Mouse (Mus musculus) embryonic facial prominence, embryonic 12.5 days (tissue): Measurements from ENCODE around the gene Krt25. TPM values are rescaled to one million over a fixed set of nuclear protein-coding genes. Genes with fewer than 3 reads are reported as not detected.

Source experiments
- ATAC-seq: fragments of 200-750 bp; cut with Nextera tagmentation; 2 replicates; pipeline ENCODE4 v1.8.0; 2017; ENCODE audit not compliant: insufficient number of reproducible peaks, insufficient read depth, low FRiP score, low TSS enrichment
- H3K27ac ChIP-seq: fragments of 300-500 bp; sonication (generic); 2 replicates; pipeline ENCODE4 v1.5.1; 2016; ENCODE audit warnings: mild to moderate bottlenecking
- H3K27me3 ChIP-seq: fragments of 300-500 bp; sonication (generic); 2 replicates; pipeline ENCODE4 v1.6.1; 2016; ENCODE audit warnings: mild to moderate bottlenecking, moderate library complexity
- H3K36me3 ChIP-seq: fragments of 300-500 bp; sonication (generic); 2 replicates; pipeline ENCODE4 v1.6.1; 2016; ENCODE audit warnings: mild to moderate bottlenecking
- H3K4me1 ChIP-seq: fragments of 300-500 bp; sonication (generic); 2 replicates; pipeline ENCODE4 v1.6.1; 2016
- H3K4me2 ChIP-seq: fragments of 300-500 bp; sonication (generic); replicated peaks from 2 replicates; pipeline ENCODE4 v1.6.1; 2016; ENCODE audit warnings: mild to moderate bottlenecking, moderate library complexity
- H3K4me3 ChIP-seq: fragments of 300-500 bp; sonication (generic); 2 replicates; pipeline ENCODE4 v1.5.1; 2016; ENCODE audit warnings: mild to moderate bottlenecking
- H3K9ac ChIP-seq: fragments of 300-500 bp; sonication (generic); 2 replicates; pipeline ENCODE4 v1.6.1; 2016; ENCODE audit warnings: mild to moderate bottlenecking, moderate library complexity
- H3K9me3 ChIP-seq: fragments of 300-500 bp; sonication (generic); 2 replicates; pipeline ENCODE4 v1.6.1; 2016; ENCODE audit warnings: mild to moderate bottlenecking, moderate library complexity
- WGBS: fragments of 180-500 bp; shearing (Covaris S2); methylation state at CpG from one replicate; pipeline ENCODE4 v1.1.7; 2016; 5-methylcytosine and 5-hydroxymethylcytosine counted together
- polyA plus RNA-seq: library from polyadenylated mRNA; unstranded; fragments of >200 nt; fragmentation: Nextera tagmentation; extraction: Ambion mirVana; gene quantifications from 2 replicates; pipeline ENCODE4 v1.2.1, GENCODE M21; 2016

The Krt25 gene
- polyA plus RNA-seq, 1 experiment from 2014 or later, result not detected

DNA sequence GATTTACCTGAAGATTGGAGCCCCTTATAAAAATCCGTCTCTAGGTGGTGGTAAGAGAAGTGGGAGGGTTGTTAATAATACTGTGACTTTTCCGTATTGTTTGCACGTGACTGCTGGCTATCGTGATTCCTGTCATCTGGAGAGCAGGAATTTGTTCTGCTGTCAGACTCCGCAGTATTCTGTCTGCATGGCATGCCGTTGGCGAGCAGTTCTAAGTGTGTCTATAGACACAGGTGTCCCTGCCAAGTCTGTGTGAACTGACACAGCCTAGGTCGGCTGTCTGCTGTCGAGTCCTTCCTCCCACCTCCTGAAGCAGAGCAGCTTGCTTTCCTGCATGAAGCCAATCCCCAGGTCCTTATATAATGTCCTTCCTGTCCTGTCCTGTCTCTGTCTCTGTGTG lies 3.6 kb downstream of the Krt25 start:
- Histone ChIP-seq H3K9ac (no peak overlapping the region), H3K27ac (no peak overlapping the region), H3K9me3 (no peaks in the 10 kb centered on the region), H3K4me2 (no peak overlapping the region), H3K36me3 (no peaks in the 10 kb centered on the region), H3K4me3 (no peak overlapping the region), H3K27me3 (no peaks in the 10 kb centered on the region), H3K4me1 (no peaks in the 10 kb centered on the region)
- 71% methylated on average over 9 of the region's 9 CpGs for WGBS
- no peak for ATAC-seq

DNA sequence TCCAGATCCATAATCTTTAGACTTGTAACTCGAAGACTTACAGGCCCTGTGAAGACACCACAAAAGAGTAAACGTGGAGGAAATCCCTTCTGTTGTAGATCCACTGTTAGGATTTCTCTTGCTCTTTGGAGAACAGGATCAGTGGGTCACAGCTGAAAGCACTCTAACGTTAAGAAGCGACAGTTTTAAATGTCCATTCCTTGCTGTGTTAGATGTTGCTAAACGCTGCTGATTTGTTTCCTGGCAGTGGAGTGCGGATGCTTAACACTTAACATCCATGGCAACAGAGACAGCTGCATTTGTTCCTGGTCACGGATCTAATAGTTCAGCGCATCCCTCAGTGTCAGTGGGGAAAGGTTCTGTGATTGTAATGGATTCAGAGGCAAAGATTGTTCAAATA lies 6.2 kb downstream of the Krt25 start:
- no peak overlapping the region for H3K9ac ChIP-seq
- H3K27ac ChIP-seq, result no peak overlapping the region
- H3K4me1 ChIP-seq, result no peaks in the 10 kb centered on the region
- H3K4me2 ChIP-seq, result no peak overlapping the region
- WGBS, result 63% methylated on average over 8 of the region's 8 CpGs
- no peaks in the 10 kb centered on the region for H3K36me3 ChIP-seq
- no peak for ATAC-seq
- no peaks in the 10 kb centered on the region for H3K9me3 ChIP-seq
- no peak overlapping the region for H3K4me3 ChIP-seq
- no peaks in the 10 kb centered on the region for H3K27me3 ChIP-seq

DNA sequence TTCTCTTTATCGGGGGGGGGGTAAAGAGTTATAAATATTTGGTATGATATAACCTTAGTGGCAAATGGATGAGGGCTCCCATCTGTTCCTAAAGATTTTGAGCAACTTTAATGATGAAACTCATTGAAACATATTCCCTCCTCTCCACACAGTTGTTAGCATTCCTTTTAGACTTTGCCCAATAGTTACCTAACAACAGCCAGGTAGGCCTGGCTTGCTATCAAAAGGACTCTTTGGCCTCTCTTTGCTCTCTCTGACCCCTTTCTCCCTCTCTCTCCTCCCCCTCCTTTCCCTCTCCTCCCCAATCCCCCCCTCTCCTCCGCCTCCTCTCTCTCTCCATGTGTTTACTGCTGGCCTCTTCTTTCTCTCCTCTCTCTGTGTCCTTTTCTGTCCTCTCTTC lies 8.2 kb downstream of the Krt25 start:
- H3K36me3 ChIP-seq, result no peaks in the 10 kb centered on the region
- no peak overlapping the region for H3K4me3 ChIP-seq
- H3K27me3 ChIP-seq, result no peaks in the 10 kb centered on the region
- no peak overlapping the region for H3K27ac ChIP-seq
- WGBS, result 85% methylated on average over 2 of the region's 2 CpGs
- no peak overlapping the region for H3K9ac ChIP-seq
- ATAC-seq, result no peak
- no peaks in the 10 kb centered on the region for H3K9me3 ChIP-seq
- no peaks in the 10 kb centered on the region for H3K4me1 ChIP-seq
- H3K4me2 ChIP-seq, result no peak overlapping the region

DNA sequence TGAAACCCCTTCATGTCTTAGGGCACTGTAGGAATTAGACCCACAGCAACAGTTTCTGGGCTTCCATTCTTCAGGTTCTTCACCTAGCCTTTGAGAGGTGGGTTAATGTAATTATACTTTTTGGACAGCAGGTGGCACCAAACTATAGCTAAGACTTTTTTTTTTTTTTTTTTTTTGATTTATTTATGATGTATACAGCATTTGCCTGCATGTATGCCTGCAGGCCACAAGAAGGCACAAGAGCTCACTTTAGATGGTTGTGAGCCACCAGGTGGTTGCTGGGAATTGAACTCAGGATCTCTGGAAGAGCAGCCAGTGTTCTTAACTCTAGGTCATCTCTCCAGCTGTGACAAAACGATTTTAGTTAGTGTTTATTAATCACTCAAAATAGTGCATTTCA lies 11.9 kb downstream of the Krt25 start:
- no peak overlapping the region for H3K4me2 ChIP-seq
- H3K27me3 ChIP-seq, result no peaks in the 10 kb centered on the region
- ATAC-seq, result no peak
- no peak overlapping the region for H3K9ac ChIP-seq
- no peaks in the 10 kb centered on the region for H3K4me1 ChIP-seq
- H3K9me3 ChIP-seq, result no peaks in the 10 kb centered on the region
- H3K27ac ChIP-seq, result no peak overlapping the region
- H3K4me3 ChIP-seq, result no peak overlapping the region
- WGBS, result 89% methylated on average over 1 of the region's 1 CpGs
- no peaks in the 10 kb centered on the region for H3K36me3 ChIP-seq

DNA sequence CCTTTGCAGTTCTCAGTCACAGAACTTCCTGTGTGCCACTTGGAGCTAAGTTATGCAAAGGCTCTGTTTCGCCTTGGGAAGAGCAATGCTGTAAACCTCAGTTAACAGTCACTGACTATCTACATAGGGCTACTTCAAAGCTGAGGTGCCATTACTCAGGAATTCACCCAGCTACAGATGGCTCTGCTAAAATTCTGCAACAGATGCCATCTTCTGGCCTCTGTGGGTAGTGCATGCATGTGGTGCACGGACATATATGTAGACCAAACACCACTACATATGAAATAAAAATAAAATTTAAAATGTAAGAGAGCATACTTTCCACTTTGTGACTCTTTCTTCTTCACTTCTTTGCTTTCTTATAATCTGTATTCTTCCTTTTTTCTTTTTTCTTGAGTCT lies 15.2 kb downstream of the Krt25 start:
- WGBS, result 27% methylated on average over 2 of the region's 2 CpGs
- no peak overlapping the region for H3K9ac ChIP-seq
- H3K27ac ChIP-seq, result no peak overlapping the region
- H3K4me1 ChIP-seq, result no peaks in the 10 kb centered on the region
- no peaks in the 10 kb centered on the region for H3K27me3 ChIP-seq
- H3K4me3 ChIP-seq, result no peak overlapping the region
- no peaks in the 10 kb centered on the region for H3K9me3 ChIP-seq
- no peak overlapping the region for H3K4me2 ChIP-seq
- ATAC-seq, result no peak
- no peaks in the 10 kb centered on the region for H3K36me3 ChIP-seq

DNA sequence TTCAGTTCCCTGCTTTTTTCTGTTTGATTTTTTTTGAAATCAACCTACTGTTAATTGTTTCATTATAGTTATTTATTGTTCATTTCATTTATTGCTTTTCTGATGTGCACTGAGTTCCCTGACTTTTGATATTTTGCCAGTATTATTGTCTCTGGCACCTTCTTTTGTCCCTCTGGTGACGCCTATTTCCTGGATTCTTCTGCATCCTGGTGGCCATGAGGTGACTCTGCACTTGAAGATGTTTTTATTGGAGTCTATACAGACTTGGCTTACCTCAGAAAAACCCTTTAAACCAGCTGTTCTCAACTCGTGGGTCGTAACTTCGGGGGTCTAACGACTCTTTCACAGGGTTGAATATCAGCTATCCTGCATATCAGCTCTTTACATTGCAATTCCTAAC lies 27.7 kb downstream of the Krt25 start:
- Histone ChIP-seq H3K27ac (no peak overlapping the region), H3K9ac (no peak overlapping the region), H3K36me3 (no peaks in the 10 kb centered on the region), H3K9me3 (no peaks in the 10 kb centered on the region), H3K4me3 (no peak overlapping the region), H3K4me2 (no peak overlapping the region), H3K27me3 (no peaks in the 10 kb centered on the region), H3K4me1 (no peaks in the 10 kb centered on the region)
- ATAC-seq, result no peak
- WGBS, result 61% methylated on average over 5 of the region's 5 CpGs

DNA sequence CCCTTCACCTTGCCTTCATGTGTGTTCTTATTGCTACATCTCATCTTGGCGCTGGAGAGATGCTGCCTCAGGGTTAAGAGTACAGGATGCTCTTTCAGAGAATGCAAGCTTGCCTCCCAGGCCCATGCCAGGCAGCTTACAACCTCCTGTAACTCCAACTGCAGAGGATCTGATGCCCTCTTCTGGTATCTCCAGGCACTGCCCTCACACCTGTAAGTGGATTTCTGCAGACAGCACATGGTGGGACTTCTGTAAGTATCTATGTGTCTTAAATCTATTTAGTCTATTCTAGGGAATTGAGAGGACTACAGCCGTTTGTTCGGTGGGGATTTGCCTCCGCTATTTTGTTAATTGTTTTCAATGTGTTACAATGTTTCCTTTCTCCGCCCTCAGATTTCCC lies 29.9 kb downstream of the Krt25 start:
- no peaks in the 10 kb centered on the region for H3K9me3 ChIP-seq
- no peak overlapping the region for H3K27ac ChIP-seq
- ATAC-seq, result no peak
- H3K4me3 ChIP-seq, result no peak overlapping the region
- no peaks in the 10 kb centered on the region for H3K36me3 ChIP-seq
- no peak overlapping the region for H3K9ac ChIP-seq
- H3K4me2 ChIP-seq, result no peak overlapping the region
- H3K27me3 ChIP-seq, result no peaks in the 10 kb centered on the region
- no peaks in the 10 kb centered on the region for H3K4me1 ChIP-seq
- 62% methylated on average over 5 of the region's 5 CpGs for WGBS

DNA sequence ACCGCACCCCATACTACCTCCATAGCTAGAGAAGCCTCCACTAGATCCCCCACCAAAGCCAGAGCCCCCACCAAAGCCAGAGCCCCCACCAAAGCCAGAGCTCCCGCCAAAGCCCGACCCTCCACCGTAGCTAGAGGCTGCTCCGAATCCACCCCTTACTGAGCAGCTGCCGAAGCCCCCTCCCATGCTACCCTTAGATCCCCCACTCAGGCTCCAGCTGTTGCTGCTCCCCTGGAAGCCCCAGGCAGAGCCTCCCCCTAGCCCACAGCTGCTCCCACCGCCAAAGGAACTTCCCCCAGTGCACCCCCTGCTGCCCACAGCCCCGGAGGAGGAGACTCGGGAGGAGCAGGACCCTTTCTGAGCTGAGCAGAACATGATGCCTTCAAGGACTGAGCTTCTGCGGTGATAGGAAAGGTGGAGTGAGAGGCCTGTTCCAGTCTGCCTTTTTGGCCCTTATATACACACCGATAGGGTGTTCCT lies 37.9 kb downstream of the Krt25 start, which contains the start of gene Krt24:
Gene Krt24 (minus strand): TSS at position 430 of the 480 bp plus-strand sequence.
- H3K9me3 ChIP-seq, result no peaks in the 10 kb centered on the region
- H3K36me3 ChIP-seq, result no peaks in the 10 kb centered on the region
- H3K4me3 ChIP-seq, result no peak within 1 kb of the TSS
- 40% methylated on average over 11 of the region's 11 CpGs for WGBS
- H3K9ac ChIP-seq, result no peak within 1 kb of the TSS
- H3K4me1 ChIP-seq, result peaks cover 5% of the 10 kb centered on the region; the same call in 1 of the 2 replicates
- H3K27ac ChIP-seq, result 0 out of 2 replicates have a peak within 1 kb of the TSS, but pooled peaks have one; percentile 36
- ATAC-seq, result no peak
- no peak within 1 kb of the TSS for H3K4me2 ChIP-seq
- no peaks in the 10 kb centered on the region for H3K27me3 ChIP-seq

DNA sequence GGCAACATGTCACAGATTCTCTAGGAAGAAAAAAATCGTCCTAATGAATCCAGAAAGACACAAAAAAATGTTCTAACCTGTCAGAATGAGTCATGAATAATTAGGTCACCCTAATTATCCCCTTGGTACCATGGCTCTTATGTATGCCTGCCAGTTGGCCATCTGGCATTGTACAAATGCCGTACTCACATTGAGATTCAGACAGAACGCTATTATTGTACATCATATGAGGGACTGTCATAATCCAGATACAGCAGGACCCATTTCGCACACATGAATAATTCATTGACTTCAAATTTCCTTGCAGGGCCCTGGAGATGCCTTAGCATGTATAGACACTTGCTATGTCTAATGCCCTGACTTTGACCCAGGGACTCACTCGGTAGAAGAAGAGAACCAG lies 38.7 kb downstream of the Krt25 start:
- no peaks in the 10 kb centered on the region for H3K36me3 ChIP-seq
- H3K4me3 ChIP-seq, result no peak overlapping the region
- WGBS, result 77% methylated on average over 5 of the region's 5 CpGs
- no peak overlapping the region for H3K4me2 ChIP-seq
- H3K9me3 ChIP-seq, result no peaks in the 10 kb centered on the region
- H3K27ac ChIP-seq, result no peak overlapping the region
- ATAC-seq, result no peak
- peaks cover 5% of the 10 kb centered on the region; the same call in 1 of the 2 replicates for H3K4me1 ChIP-seq
- H3K27me3 ChIP-seq, result no peaks in the 10 kb centered on the region
- H3K9ac ChIP-seq, result no peak overlapping the region

DNA sequence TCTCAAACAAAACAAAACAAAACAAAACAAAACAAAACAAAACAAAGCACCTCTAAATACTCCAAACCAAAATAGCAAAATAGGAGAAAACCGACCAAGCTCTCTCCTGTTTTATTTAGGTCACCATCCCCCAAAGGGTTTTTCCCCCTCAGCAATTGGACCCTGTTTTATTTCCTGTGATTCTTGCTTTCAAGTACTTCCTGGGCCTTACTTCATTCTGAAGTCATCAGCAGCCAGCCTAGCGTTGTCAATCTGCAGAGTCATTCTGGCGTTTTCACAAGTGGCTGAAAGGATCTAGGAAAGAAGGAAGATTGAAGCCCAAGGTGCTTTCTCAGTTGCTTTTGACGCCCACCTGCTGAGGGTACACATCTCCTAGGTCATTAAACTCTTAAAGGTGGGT lies 39.4 kb downstream of the Krt25 start:
- Histone ChIP-seq H3K27ac (no peak overlapping the region), H3K9me3 (no peaks in the 10 kb centered on the region), H3K9ac (no peak overlapping the region), H3K4me2 (no peak overlapping the region), H3K36me3 (no peaks in the 10 kb centered on the region), H3K4me3 (no peak overlapping the region), H3K4me1 (peaks cover 5% of the 10 kb centered on the region; the same call in 1 of the 2 replicates), H3K27me3 (no peaks in the 10 kb centered on the region)
- 60% methylated on average over 4 of the region's 4 CpGs for WGBS
- ATAC-seq, result no peak

DNA sequence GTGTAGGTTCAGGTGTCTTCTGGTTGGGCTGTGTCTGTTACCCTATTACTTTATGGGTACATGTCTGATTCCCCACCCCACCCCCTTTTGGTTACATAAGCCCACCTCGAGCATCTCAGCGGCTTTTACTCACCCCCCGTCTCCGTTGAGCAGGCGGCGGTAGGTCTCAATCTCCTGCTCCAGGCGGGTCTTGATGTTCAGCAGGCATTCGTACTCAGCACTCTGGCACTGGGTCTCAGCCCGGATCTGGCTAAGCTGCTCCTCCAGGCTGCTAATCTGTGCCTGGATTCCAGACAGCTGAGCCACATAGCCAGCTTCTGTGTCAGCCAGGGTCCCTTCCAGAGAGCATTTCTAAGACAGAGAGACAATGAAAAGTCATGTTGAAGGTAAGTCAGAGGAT lies 41.6 kb downstream of the Krt25 start:
- Histone ChIP-seq H3K27ac (no peak overlapping the region), H3K36me3 (no peaks in the 10 kb centered on the region), H3K9ac (no peak overlapping the region), H3K4me1 (peaks cover 5% of the 10 kb centered on the region; the same call in 1 of the 2 replicates), H3K4me3 (no peak overlapping the region), H3K4me2 (no peak overlapping the region), H3K9me3 (no peaks in the 10 kb centered on the region), H3K27me3 (no peaks in the 10 kb centered on the region)
- WGBS, result 77% methylated on average over 9 of the region's 9 CpGs
- no peak for ATAC-seq

DNA sequence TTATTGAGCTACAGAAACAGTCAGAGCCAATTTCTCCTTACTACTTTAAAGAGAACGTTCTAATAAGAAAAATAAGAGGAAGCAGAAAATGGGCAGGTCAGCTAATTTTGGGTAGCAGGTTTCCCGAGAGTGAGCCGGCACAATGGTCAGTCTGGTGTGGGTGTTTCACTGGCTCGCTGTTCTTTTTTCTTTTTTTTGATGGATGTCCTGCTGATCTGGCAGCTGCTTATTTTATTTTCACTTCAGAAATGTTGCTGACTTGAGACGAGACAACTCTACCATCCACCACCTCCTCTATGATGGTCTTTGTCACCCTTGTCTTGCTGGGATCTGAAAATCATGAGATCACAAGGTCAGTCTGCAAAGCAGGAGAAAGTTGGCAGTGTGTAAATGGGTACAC lies 42.8 kb downstream of the Krt25 start:
- H3K9me3 ChIP-seq, result no peaks in the 10 kb centered on the region
- WGBS, result 67% methylated on average over 5 of the region's 5 CpGs
- no peaks in the 10 kb centered on the region for H3K27me3 ChIP-seq
- peaks cover 9% of the 10 kb centered on the region; the same call in 1 of the 2 replicates for H3K4me1 ChIP-seq
- H3K4me3 ChIP-seq, result no peak overlapping the region
- no peak overlapping the region for H3K9ac ChIP-seq
- no peak for ATAC-seq
- H3K27ac ChIP-seq, result no peak overlapping the region
- no peak overlapping the region for H3K4me2 ChIP-seq
- no peaks in the 10 kb centered on the region for H3K36me3 ChIP-seq

DNA sequence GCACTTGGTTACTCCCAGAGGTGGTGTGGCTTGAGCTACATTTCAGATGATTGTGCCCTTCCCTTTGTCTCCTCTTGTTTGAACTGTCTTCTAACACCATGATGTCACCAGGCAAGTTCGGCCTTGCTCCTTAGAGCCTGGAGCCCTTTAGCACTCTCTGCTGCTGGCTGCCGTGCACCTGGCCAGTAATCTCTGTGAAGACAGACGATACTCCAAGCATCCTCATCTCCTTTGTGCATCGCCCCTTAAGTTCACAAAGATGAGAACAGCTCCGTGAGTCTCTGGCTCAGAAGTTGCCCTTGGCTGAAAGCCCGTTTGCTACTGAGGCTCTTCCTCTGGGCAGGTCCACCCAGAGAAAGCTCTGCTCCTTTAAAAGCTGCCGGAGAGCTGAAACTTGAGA lies 46.0 kb downstream of the Krt25 start:
- H3K4me2 ChIP-seq, result no peak overlapping the region
- H3K9me3 ChIP-seq, result no peaks in the 10 kb centered on the region
- H3K36me3 ChIP-seq, result no peaks in the 10 kb centered on the region
- no peak overlapping the region for H3K4me3 ChIP-seq
- ATAC-seq, result no peak
- 0 out of 2 replicates have a peak overlapping the region, but pooled peaks have one; percentile 6 for H3K27ac ChIP-seq
- H3K9ac ChIP-seq, result no peak overlapping the region
- no peaks in the 10 kb centered on the region for H3K27me3 ChIP-seq
- H3K4me1 ChIP-seq, result peaks cover 4% of the 10 kb centered on the region; the same call in 1 of the 2 replicates
- WGBS, result 40% methylated on average over 7 of the region's 7 CpGs
